Mouse (Mus musculus) adrenal gland, adult 8-10 months (tissue): ENCODE results near the gene Ube2z. TPM values are rescaled to one million over a fixed set of nuclear protein-coding genes. Genes with fewer than 3 reads are reported as not detected.
A peak's percentile ranks its signal among the peaks of the same experiment; 100 is the strongest.

Experiments used
- DNase-seq: peaks from one replicate; pipeline ENCODE4 v3.0.0; 2022
- total RNA-seq, 4 experiments: library from RNA; stranded (reverse); gene quantifications; 2 replicates each; pipeline ENCODE4 v1.2.4; 2022

The Ube2z gene
- total RNA-seq, 4 experiments from 2014 or later, result 53.9 to 60.0 (median 57.0) TPM

DNA sequence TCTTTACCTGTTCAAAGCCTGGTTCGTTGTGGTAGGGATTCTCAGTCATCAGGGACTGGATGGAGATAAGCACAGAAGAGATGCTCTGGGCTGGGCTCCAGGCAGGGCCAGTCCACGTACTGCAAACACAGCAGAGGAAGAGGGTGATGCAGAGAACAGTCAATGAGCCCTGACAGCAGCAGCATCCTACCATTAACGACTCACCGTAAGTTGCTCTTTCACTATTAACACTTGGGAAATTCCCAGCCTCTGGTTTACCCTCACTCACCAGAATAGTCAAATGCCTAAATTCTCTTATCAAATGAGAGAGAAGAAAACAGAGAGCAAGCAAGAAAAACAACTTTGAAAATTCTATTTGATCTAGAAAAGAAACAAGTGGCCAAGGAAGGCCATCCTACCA, 6.9 kb downstream of the Ube2z start:
- DNase-seq, result no peak

DNA sequence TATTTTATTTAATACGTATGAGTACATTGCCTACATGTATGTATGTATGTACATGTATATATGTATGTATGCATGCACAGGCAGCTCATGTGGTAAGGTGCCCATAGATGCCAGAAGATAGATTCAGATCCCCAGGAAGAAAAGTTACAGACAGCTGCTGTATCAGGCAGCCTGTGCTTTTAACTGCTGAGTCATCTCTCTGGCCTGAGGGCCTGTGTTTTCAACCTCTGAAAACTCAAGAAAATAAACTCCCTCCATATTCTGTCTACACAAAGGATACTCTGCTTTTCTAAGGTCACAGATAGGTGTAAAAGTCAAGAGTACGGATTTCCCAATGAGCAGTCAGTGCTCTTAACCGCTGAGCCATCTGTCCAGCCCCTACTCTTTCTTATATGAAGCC, 14.3 kb downstream of the Ube2z start:
- no peak for DNase-seq

DNA sequence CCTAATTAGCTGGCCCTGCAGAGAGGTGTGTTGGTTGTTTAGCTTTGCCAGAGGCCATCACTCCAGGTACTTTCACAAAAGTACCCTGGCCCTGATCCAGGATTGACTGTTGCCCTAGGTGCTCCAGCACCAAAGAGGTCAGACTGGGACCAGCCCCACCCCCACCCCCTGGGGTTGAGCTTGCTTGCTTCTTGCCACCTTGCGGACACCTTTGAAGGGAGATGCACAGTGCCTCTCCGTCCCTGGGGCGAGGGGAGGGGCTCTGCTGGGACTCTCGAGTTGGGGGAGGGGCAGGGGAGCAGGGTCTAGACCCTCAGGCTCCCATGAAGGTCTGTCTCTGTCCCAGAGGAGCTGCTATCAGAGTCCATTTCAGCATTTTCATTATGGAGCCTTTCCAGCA, 15.2 kb downstream of the Ube2z start:
- DNase-seq, result no peak

DNA sequence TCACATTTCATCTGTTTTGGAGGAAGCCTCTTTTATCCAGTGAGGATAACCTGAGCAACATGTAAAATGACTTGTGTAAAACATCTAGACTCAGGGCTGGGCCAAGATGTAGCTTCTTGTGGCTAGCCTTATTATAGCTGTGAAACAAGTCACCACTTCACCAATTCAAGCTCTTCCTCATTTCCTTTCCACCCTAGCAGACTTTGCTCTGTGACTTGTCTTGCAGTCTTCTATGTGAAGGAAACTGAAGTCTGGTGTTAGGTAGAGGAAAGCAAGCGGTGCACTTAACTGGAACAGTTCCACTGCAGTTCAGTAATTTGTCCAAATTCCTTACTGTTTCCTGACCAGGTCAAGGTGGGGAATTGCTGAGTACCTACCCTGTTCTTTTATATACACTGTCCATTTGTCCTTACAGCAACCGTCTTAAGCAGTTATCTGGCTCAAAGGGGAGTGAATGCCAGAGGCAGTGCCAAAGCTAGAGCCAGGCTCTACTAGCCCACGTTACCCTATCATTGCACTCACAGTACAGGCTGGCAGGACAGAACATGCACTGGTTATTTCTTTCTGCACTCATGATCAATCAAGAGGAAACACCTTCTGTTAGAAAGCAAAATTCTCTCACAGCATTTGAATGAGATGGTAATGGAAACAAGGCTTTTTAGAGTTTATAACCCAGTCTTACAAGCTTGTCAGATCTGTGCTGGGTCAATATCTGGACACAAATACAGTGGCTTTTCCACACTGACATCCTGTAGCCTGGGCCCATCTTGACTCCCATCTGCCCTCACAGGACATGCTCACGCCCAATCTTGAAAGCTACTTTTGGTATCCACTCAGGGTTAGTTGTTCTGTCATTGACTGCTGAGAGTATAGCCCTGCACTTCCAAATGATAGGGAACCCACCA, 17.5 kb downstream of the Ube2z start:
- DNase-seq, result no peak

DNA sequence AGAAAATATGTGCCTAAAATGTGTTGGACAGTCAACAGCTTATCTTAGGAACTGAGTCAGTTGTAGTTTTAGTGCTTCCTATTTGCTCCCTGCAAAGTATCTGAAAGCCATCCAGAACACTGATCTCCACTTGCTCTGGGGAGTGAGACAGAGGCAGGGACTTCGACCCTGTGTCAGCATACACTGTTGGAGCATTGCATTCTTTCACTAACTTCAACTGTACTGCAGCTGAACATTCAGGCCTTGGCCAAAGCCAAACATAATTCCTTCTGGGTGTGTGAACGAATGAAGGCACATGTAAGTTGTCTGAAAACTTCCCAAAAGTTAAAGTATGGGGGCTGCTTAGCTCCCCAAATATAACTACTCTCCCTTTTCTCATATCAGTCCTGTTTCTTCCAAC, 18.4 kb downstream of the Ube2z start:
- no peak for DNase-seq

DNA sequence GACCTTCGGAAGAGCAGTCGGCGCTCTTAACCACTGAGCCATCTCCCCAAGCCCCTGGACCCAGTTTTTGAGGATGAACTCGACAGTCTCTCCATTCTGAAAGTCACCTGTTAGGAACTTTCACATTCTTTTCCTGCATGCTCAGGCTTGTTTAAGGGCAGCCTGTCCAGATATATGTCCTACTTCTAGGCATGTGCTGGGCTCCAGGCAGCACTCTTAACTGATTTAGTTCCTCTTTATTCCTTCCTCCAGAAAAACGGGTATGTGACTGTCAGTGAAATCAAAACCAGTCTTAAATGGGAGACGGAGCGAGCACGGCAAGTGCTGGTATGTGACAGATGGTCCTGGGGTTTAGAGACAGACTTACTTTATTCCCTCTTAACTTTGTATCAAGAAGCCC, 19.2 kb downstream of the Ube2z start:
- DNase-seq, result no peak

DNA sequence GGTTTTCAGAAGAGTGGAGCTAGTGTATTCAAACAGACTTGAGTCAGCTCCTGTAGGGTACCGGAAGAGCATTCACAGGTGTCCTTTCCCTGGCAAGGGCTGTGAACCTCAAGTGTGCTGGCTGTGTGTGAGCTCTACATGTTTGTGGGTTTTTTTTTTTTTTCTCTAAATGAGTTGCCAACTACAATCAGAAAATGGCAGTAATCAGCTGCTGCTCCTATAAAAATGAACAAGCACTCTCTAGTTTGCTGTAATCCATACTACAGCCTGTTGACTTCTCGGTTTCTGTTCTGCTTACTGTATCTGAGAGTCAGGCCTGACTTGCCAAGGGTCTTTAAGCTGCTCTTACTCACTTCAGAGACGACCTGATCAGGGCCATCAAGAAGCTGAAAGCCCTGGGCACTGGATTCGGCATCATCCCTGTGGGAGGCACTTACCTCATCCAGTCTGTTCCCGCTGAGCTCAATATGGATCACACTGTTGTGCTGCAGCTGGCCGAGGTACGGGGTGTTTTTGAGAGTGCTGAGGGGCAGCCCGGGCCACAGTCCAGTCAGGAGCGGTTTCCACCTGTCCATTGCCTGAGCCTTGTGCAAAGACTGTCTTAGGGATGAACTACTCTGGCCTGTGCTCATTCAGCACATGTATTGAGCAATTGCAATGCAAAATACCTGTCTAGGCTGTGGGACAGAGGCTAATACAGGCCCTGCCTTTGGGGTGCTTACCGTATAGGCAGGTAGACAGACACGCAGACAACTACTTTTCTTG, 20.2 kb downstream of the Ube2z start:
- DNase-seq, result no peak

DNA sequence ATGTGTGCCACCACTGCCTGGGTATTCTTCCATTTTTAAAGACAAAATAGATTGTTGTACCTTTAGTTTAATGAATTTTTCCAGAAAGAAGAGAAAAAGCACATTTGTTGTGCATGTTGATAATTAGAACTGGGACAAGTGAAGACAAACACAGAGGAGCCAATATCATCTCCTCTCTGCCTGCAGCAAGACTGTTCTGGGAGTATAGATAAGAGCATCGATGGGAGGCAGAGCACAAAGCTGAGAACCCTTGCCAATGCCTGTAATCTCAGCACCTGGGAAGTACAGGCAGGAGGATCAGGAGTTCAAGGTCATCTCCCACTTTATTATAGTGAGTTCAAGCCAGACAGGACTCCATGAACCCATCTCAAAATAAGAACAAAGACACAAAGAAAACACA, 26.6 kb downstream of the Ube2z start:
- DNase-seq, result no peak

DNA sequence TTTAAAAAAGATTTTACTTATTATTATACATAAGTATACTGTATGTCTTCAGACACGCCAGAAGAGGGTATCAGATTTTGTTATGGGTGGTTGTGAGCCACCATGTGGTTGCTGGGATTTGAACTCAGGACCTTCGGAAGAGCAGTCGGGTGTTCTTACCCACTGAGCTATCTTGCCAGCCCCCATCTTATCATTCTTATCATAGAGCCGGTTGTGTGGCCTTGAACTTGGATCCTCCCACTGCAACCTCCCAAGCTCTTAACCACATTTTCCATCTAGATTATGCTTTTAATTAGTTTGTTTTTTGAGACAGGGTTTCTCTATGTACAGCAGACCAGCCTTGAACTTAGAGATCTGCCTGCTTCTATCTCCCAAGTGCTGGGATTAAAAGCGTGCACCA, 27.7 kb downstream of the Ube2z start:
- DNase-seq, result no peak

DNA sequence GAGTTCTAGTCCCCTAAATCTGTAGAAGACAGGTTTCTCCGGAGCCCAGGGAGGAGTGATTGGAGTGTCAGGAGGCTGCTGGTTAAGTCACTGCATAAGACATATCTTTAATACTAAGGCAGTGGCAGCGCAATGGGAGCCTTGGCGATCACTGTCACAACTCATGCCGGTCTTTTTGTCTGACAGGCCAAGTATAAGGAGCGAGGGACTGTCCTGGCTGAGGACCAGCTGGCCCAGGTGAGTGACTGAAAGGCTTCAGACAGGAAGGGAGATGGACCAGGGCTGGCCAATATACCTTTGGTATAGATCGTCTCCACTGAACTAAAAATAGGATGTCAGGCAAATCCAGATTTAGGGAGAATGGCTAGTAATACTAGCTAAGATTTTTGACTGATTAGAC, 30.1 kb downstream of the Ube2z start:
- DNase-seq, result no peak

DNA sequence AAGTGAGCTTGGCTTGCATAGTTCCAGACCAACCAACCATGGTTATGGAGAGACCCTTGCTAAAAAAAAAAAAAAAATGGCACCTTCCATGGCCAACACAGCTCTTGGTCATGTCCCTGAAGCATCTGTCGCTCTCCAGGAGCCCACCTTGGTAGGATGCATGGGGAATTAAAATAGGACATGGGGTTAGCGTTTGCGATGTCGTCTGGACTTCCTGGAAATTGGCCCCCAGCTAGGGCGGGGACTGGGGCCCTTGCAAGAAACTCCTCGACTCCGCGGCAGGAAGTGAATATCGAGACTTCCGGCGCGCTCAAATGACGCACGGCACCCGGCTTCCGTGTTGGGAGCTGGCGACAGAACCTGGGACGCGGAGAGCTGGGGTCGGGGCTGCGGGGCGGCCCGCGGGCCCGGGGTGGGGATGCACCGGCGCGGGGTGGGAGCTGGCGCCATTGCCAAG, 30.6 kb downstream of the Ube2z start, which contains the start of gene Snf8:
Gene Snf8, plus strand, starts transcription at position 290 of the 457 bp plus-strand sequence.
- DNase-seq, result peak; percentile 91

DNA sequence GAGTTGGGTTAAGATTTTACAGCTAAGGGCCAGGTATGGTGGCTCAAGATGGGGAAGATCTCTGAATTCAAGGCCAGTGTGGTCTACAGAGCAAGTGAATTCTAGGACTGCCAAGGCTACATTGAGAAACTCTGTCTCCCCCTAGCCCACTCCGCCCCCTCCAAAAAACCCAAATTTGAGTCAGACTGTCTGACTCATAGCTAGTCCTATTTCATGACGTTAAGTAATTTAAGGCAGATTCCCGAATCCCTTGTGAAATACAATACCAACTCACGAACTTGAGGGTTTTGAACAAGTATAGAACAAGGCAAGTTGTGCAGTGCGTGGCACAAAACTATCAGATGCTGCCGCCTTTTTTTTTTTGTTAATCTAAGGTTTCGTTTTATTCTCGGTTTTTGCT, 31.1 kb downstream of the Ube2z start:
- no peak for DNase-seq

DNA sequence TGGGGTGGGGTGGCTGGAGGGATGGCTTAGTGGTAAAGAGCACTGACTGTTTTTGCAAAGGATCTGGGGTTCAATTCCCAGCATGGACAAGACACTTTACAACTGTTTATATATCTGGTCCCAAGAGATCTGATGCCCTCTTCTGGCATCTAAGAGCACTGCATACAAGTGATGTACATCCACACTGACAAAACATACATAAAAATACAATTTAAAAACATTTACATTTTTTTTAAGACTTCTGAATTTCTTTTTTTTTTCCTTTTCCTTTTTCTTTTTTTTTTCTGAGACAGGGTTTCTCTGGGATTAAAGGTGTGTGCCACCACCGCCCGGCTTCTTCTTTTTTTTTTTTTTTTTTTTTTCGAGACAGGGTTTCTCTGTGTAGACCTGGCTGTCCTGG, 31.9 kb downstream of the Ube2z start:
- DNase-seq, result no peak

DNA sequence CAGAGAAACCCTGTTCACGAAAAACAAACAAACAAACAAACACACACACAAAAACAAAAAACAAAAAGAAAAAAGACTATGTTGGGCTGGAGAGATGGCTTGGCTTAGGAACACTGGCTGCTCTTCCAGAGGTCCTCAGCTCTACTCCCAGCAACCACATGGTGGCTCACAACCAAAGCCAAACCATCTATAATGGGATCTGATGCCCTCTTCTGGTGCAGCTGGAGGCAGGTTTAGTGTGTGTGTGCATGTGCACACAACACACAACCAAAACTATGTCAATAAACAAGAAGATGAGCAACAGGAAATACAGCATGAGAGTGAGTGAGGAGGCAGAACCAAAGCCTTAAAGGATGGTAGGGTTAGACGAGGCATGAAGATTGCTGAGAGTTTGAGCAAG, 33.5 kb downstream of the Ube2z start:
- DNase-seq, result no peak

DNA sequence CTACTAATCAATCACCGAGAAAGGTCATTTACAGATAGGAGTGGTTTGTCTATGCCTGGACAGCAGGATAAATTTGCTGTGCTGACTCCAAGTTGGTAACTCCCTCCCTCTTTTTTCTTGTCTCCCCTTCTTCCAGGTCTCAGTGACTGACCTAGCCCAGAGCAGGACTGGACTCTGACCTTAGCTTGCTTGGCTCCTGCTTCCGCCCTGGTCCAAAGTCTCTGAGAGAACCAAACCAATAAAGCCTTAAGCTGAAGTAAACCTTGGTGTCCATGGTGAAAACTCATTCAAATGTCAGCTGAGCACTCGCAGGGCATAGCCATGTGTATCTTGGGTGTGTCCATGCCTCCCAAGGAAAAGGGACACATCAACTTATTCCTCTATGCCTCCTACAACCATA, 34.6 kb downstream of the Ube2z start:
- no peak for DNase-seq

DNA sequence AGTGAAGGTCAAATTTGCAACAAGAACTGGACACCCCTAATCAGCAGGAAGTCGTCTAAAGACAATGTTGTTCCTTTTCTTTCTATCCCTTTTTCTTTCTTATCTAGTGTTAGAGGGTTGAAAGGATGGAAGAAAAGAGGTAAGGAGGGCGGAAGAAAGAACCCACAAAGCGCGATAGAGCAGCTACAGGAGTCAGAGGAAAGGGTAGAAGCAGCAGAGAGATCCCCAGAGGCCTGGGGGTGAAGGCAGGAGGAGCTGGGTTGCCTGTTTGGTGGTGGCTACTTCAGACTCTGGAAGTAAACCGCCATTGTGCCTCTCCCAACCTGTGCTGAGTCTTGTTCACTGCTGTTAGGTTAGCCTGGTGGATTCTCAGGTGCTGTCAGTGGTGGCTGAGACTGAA, 37.1 kb downstream of the Ube2z start:
- no peak for DNase-seq

DNA sequence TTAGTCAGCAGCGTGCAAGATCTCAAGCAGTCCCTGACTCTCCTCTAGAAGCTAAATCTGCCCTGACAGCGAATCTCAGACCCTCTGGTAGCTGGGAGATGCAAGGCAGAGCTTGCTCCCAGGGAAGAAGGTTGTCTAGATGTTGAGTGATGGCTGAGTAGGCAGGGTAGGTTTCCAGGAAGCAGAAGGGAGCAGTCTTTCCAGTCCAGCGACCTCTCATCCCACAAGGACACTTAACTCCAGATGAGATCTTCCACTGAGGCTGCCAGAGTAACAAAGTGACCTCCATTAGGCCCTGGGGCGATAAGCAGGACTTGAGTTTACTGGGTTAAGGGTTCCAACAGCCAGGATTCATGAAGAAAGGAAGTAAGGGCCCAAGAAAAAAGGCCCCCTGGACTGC, 44.6 kb downstream of the Ube2z start:
- no peak for DNase-seq

DNA sequence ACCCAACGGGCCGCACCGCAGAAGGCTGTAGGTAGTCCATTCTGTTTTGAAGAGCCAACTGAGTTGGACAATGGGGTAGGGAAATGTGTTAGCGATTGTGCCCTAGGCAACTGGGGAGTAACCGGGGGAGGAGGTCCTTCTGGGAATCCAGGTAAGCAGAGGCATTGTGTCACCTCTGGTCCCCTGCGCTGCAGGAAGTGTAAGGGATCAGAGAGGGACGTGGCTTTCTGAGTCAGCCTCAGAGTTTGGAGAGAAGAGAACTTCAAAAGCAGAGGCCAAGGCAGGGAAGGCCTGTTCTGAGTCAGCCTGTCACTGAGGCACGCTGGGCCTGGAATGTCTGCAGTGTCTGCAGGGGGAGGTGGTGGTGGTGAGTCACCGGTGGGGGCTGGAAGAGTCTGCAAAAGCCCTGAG, 47.2 kb downstream of the Ube2z start:
- peak; percentile 76 for DNase-seq

DNA sequence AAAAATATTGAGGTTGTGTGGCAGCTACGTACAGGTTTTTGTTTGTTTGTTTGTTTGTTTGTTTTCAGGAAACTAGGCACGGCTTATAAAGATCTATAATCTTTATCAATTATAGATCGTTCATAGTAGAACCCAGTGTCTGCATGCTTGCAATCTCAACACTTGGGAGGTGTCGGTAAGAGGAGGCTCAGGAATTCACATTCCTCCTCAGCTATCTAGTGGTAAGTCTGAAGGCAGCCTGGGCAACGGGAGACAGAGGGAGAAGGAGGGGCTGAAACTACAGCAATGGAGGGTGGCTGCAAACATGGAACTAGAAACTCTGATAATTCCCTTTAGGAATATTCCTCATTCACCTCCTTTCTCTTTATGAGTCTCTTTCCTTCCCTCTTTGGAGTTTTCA, 49.8 kb downstream of the Ube2z start:
- no peak for DNase-seq

DNA sequence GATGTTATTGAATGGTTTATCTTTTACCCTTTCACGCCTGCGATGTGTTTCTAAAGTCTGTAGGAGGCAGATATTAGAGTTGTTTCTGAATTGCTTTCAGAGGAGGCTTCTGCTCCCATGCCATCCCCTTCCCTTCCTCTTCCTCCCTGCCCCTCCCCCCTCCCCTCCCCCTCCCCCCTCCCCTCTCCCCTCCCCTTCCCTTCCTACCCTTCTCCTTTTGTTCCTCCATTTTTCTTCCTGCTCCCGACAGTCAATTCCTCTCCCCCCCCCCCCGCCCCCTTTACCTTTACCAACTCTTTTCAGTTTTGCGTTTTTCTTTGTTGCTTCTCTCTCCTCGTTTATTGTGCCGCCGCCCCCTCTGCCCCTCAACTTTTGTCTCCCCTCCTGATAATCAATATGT, 53.2 kb downstream of the Ube2z start:
- no peak for DNase-seq

DNA sequence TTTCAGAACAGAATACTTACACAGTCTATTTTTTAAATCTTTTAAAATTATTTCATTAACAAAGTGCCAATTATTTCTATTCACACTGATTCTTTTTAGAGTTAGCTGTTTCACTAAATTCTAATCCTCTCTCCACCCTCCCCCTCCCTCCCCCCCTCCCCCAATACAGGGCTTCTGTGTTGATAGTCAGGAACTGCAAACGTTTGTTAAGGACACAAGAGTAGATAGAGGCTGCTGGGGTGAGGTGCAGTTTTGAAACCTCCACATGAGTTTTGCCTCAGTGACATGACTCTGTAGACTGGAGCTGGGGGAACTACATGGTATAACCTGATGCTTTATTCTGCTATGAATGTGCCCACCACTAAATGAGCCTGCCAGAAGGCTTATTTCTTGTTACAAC, 56.4 kb downstream of the Ube2z start:
- no peak for DNase-seq

DNA sequence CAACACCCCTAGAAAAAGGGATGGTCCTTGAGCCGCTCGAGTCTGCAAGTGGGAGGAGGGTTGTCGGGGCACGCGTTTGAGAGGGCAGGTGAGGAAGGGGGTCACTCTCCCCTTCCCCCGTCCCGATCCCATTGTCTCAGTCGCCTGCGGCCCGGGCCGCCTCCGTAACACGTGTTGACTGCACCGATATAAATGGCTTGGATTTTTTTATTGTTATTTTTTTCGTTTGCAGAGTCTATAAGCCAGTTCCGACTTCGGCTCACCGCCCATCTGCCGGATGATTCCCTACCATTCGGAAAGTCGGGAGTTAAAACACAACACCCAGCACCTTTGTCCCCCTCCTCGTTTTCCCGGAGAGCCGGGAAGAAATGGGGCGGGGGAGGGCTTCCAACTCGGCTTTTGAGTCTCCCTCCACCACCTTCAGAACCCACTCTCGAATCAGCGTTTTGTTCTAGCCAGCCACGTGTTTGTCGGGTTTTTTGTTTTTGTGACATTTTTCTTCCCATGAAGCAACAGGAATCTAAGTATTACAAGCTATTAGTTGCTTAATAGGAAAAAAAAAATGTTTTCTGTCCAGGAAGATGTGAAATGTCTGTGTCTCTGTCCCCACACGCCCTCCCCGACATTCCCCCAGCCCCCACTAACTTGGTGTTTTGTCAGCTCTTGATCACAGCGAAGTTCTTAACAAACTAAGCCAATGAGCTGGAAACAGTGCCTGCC, 57.5 kb downstream of the Ube2z start:
- no peak for DNase-seq

DNA sequence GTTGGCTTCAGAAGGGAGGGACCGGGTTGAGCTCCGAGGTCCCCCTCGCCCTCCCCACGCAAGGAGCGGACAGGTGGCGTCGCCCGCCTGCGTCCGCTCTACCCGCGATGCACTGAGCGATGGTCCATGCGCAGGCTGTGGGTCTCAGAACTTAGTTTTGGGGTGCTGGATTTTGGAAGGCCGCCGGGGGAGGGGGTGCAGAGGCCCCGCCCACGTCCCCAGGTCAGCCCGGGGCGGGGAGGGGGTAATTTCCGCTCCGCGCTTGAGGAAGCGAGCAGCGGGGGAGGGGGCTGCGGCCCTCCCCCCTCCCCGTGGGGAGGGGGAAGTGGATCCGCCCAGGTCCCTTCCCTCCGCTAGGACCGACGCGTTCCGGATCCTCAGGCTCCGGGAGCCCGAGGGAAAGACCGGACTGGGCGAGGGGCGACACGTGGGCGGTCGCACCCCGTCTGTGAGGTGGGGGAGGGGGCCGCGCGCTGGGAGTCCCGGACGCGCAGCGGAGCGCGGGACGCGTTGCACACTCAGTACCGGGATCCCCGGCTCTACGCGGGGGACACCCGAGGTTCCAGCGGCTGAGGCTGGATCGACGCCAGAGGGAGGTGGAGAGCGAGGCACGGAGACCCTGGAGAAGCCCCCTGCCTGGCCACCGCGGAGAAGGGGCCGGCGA, 58.2 kb downstream of the Ube2z start:
- no peak for DNase-seq
